Mouse (Mus musculus) E14TG2a.4 (cell line): ENCODE data around the gene Nhej1.

Source experiments
- H3K27me3 ChIP-seq: 2 replicates; pipeline ENCODE4 v1.6.1; 2014; ENCODE audit warnings: low read length, control low read depth; ENCODE audit not compliant: insufficient read depth
- H3K36me3 ChIP-seq: 2 replicates; pipeline ENCODE4 v1.6.1; 2014; ENCODE audit warnings: low read length, control low read depth; ENCODE audit not compliant: insufficient read depth
- H3K4me1 ChIP-seq: replicated peaks from 2 replicates; pipeline ENCODE4 v1.6.1; 2014; ENCODE audit warnings: low read depth, low read length, control low read depth
- H3K4me3 ChIP-seq: replicated peaks from 2 replicates; pipeline ENCODE4 v1.5.1; 2014; ENCODE audit warnings: mild to moderate bottlenecking, low read length
- H3K9me3 ChIP-seq: 2 replicates; pipeline ENCODE4 v1.6.1; 2014; ENCODE audit warnings: low read length, control low read depth
- CTCF ChIP-seq: conservative IDR thresholded peaks from 2 replicates; pipeline ENCODE4 v1.5.1; 2014; ENCODE audit warnings: low read length
- NANOG ChIP-seq: IDR thresholded peaks from 2 replicates; pipeline ENCODE4 v1.6.1; 2014; ENCODE audit warnings: borderline replicate concordance, low read length, mixed read lengths
- POU5F1 ChIP-seq: IDR thresholded peaks from 2 replicates; pipeline ENCODE4 v1.6.1; 2014; ENCODE audit warnings: low read length, borderline replicate concordance

The Nhej1 gene

GRCm38 (mm10) chr1:74935402-74935801 is 189.6 kb downstream of the Nhej1 start, which contains the start of gene Cfap65:
Gene Cfap65, minus strand, starts transcription at chr1:74935599.
- Histone ChIP-seq H3K9me3 (no peaks in the 10 kb centered on the region), H3K4me1 (peaks cover 3% of the 10 kb centered on the region; the same call in 1 of the 2 replicates), H3K27me3 (peaks cover 63% of the 10 kb centered on the region), H3K4me3 (peak within 1 kb of the TSS; percentile 67), H3K36me3 (no peaks in the 10 kb centered on the region)
- no peak for TF ChIP-seq NANOG
- TF ChIP-seq CTCF = no peak
- no peak for TF ChIP-seq POU5F1

- Histone ChIP-seq H3K4me1 (peaks cover 22% of the 10 kb centered on the region), H3K27me3 (peaks cover 68% of the 10 kb centered on the region), H3K36me3 (no peaks in the 10 kb centered on the region), H3K4me3 (no peak overlapping the region), H3K9me3 (no peaks in the 10 kb centered on the region)
- TF ChIP-seq CTCF (no peak), NANOG (no peak), POU5F1 (no peak)
These were observed 197.2 kb downstream of the Nhej1 start for GRCm38 (mm10) chr1:74927621-74928296.

GRCm38 (mm10) chr1:74926721-74927120 is 198.3 kb downstream of the Nhej1 start:
- Histone ChIP-seq H3K27me3 (peaks cover 69% of the 10 kb centered on the region), H3K4me1 (peaks cover 22% of the 10 kb centered on the region), H3K9me3 (no peaks in the 10 kb centered on the region), H3K36me3 (no peaks in the 10 kb centered on the region), H3K4me3 (no peak overlapping the region)
- no peak for TF ChIP-seq NANOG
- peak; percentile 91 for TF ChIP-seq CTCF

- TF ChIP-seq CTCF (no peak), NANOG (no peak), POU5F1 (no peak)
- H3K9me3 ChIP-seq = no peaks in the 10 kb centered on the region
- peaks cover 72% of the 10 kb centered on the region for H3K27me3 ChIP-seq
- no peaks in the 10 kb centered on the region for H3K36me3 ChIP-seq
- peaks cover 22% of the 10 kb centered on the region for H3K4me1 ChIP-seq
- no peak overlapping the region for H3K4me3 ChIP-seq
These were observed 200.5 kb downstream of the Nhej1 start for GRCm38 (mm10) chr1:74924464-74924863.
